ENCODE assay signal across 34 mouse cellular contexts in the genomic region with DNA sequence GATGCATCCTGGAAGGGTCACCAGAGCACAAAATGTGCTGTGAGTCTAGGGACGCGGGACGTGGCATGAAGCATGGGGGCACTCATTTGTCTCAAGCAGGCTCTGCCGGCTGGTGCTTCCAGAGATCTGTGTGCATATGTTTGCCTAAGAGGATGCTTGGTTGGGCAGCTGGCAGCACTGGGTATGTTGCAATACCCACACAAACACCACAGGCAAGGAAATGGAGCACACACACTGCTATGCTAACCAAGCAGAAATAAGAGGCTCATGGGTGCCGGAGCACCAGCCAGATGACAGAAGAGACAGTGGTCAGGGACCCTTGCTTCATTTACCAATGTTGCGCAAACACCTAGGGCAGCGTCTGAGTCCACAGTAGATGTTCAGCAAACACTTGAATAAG. TPM values are rescaled to one million over a fixed set of nuclear protein-coding genes. Genes with fewer than 3 reads are reported as not detected.
DNase-seq lines count a peak whose midpoint lies in the region; ATAC-seq and TF ChIP-seq lines count a peak whose summit lies in the region.
"Had no signal": no experiment of that assay in that cellular context is flagged by ENCODE, and none has a peak within 500 bp of the region (broad histone marks: within the 10 kb centered on the region; RNA-seq: fewer than 3 reads in every experiment).

No protein-coding gene starts in this region.

- DNase-seq in frontal cortex, postnatal 10 days (ENCODE audit: low spot score in 2 of 2), result no peak
- DNase-seq in layer of hippocampus, adult 2 months (ENCODE audit: low spot score in 2 of 2), result no peak
- DNase-seq in layer of hippocampus, postnatal 14 days (ENCODE audit: low spot score in 2 of 2), result no peak
- DNase-seq in lung, postnatal 25 days (ENCODE audit: low spot score), result peak; percentile 0
- no peak for DNase-seq in lung, postnatal 36 days
- no peak for DNase-seq in heart, postnatal 36 days
- DNase-seq: adrenal gland, postnatal 10 days; cerebellum, adult 11 months; cerebellum, adult 9-10 months; gastrocnemius, postnatal 14 days; heart, adult 11 months; kidney, adult 2 months; kidney, postnatal 4 days; lung, embryonic 14.5 days; lung, postnatal 14 days; right cerebral cortex, postnatal 4 days; thymus, adult 18-20 months; thymus, postnatal 25 days had no signal

- H3K27ac ChIP-seq in layer of hippocampus, adult 2 months, result peak overlapping the region; percentile 83
- H3K27ac ChIP-seq: heart, embryonic 10.5 days; heart, embryonic 15.5 days; hindbrain, embryonic 15.5 days; intestine, embryonic 15.5 days; limb, embryonic 10.5 days; limb, embryonic 15.5 days; liver, embryonic 15.5 days; midbrain, embryonic 13.5 days; neural tube, embryonic 15.5 days; stomach, postnatal 0 days had no signal

- no peak for TF ChIP-seq CTCF in layer of hippocampus, adult 2 months (conservative IDR thresholded peaks at IDR 0.05)

- intact Hi-C loops in heart, postnatal 36 days (cut with DNase I), result no loop called here

- H3K4me3 ChIP-seq in layer of hippocampus, adult 2 months, result no peak overlapping the region
- H3K4me3 ChIP-seq: erythroblast, embryonic 14.5 days; heart, embryonic 10.5 days; heart, embryonic 15.5 days; hindbrain, embryonic 15.5 days; intestine, embryonic 15.5 days; limb, embryonic 10.5 days; limb, embryonic 15.5 days; liver, embryonic 15.5 days; midbrain, embryonic 13.5 days; neural tube, embryonic 15.5 days had no signal

- peak; percentile 62 for ATAC-seq in frontal cortex, adult (ENCODE audit: low TSS enrichment)
- peak; percentile 78 for ATAC-seq in megakaryocyte, adult 5-6 weeks (ENCODE audit: poor library complexity, severe bottlenecking)
- ATAC-seq: forebrain, embryonic 16.5 days; intestine, embryonic 15.5 days; midbrain, embryonic 13.5 days; Patski had no signal

RNA-seq across cellular contexts. Expression of a gene that starts 25.8 kb away (rescaled TPM):
- total RNA-seq in layer of hippocampus, adult 2 months (2021), result 100 to 1,000 TPM; 150 to 169 TPM
- total RNA-seq in layer of hippocampus, postnatal 14 days (2021), result 100 to 1,000 TPM; 276 to 278 TPM
- not detected in 2 replicates for total RNA-seq in megakaryocyte, adult 5-6 weeks (2015)
- total RNA-seq in megakaryocyte, adult 5-6 weeks (2017), result not detected in 2 replicates
- under 1 TPM; 0.19 to 0.33 TPM for total RNA-seq in heart, postnatal 36 days (2021)
- total RNA-seq: MEL had no signal

Comparison
In these comparisons a context has a peak if more than half of its experiments do, and no peak if none do; other contexts are left out.
1. RNA of a gene that starts 25.8 kb away (total RNA-seq): 276 to 278 TPM in layer of hippocampus, postnatal 14 days and 150 to 169 TPM in layer of hippocampus, adult 2 months; 0.19 to 0.33 TPM in heart, postnatal 36 days and not detected in megakaryocyte, adult 5-6 weeks; every median in the first group is over 100 times any median in the second.